Mouse (Mus musculus): ENCODE data around the gene Tmem132c. TPM values are rescaled to one million over a fixed set of nuclear protein-coding genes. Genes with fewer than 3 reads are reported as not detected.

Gene Tmem132c
- polyA plus RNA-seq, 1 experiment from 2014 or later, result 35.1 TPM

DNA sequence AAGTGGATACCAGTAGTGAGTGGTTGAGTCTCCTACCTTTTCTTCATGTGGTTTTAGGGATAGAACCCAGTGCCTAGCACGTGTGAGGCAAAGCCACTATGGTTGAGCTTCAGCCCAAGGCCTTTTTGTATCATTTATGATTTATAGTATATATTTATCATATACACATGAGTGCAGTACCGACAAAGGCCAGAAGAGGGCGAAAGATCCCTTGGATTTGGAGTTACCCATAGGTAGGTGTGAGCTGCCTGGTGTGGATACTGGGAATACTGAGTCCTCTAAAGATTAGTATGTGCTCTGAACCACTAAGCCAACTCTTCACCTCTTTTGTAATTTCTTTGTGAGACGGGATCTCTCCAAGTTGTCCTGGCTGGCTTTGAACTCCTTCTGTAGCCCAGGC is 212.0 kb downstream of the Tmem132c start:
- 29% methylated on average over 4 of the region's 4 CpGs for WGBS

DNA sequence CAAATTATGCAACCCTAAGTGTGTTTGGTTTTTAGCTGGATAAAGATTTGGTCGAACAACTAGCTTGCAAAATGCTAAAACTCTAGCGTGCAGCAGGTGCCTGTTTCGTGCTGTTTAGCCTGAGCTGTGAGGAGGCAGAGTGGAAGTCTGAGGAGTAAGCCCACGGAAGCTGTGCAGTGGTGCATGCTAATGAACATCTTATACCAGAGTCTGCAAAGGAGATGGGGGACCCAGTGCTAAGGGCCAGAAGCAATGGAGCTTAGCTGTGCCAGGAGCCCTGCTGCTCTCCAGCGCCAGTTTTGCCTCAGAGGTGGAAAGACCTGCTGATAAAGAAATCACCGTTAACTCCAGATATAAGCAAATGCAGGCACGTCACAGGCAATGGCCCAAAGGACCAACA is 212.5 kb downstream of the Tmem132c start:
- Histone ChIP-seq H3K36me3 (replicated peaks) (no peaks in the 10 kb centered on the region), H3K4me3 (no peak overlapping the region), H3K27ac (replicated peaks) (no peak overlapping the region), H3K9me3 (peaks cover 5% of the 10 kb centered on the region; the same call in 1 of the 2 replicates), H3K27me3 (replicated peaks; ENCODE audit: low read depth, poor library complexity, severe bottlenecking) (no peaks in the 10 kb centered on the region), H3K4me1 (no peaks in the 10 kb centered on the region)
- DNase-seq (ENCODE audit: low spot score), result no peak
- WGBS, result 84% methylated on average over 7 of the region's 7 CpGs

More for the DNA sequence above, 212.0 kb downstream of the Tmem132c start:
- Histone ChIP-seq H3K27me3 (replicated peaks; ENCODE audit: low read depth, poor library complexity, severe bottlenecking) (no peaks in the 10 kb centered on the region), H3K27ac (replicated peaks) (no peak overlapping the region), H3K4me1 (no peaks in the 10 kb centered on the region), H3K9me3 (peaks cover 9% of the 10 kb centered on the region; the same call in 1 of the 2 replicates), H3K36me3 (replicated peaks) (no peaks in the 10 kb centered on the region), H3K4me3 (no peak overlapping the region)
- peak; percentile 39 for DNase-seq (ENCODE audit: low spot score)

DNA sequence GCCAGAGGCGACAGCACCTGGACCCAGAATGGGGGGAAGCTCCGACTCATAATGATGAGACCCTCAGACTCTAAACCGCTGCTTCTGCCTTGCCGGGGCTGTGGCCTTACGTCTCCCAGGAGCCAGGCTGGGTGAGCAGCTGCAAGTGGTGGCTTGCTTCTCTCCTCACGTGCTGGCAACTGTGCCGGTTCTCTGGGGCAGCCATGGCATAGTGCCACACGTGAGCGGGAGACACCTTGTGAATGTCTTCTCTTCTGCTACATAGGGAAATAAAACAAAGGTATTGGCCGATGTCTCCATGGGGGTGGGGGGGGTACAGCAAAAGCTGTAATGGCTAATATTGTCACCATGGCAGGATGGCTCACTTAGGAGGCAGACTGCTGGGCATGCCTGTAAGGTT is 214.5 kb downstream of the Tmem132c start:
- 94% methylated on average over 10 of the region's 10 CpGs for WGBS
- H3K9me3 ChIP-seq, result 0 out of 2 replicates have a peak, but pooled peaks cover 2% of the 10 kb centered on the region
- 0 out of 2 replicates have a peak, but pooled peaks cover 3% of the 10 kb centered on the region for H3K36me3 ChIP-seq (replicated peaks)
- no peak for DNase-seq (ENCODE audit: low spot score)
- no peaks in the 10 kb centered on the region for H3K4me1 ChIP-seq
- H3K4me3 ChIP-seq, result no peak overlapping the region
- H3K27me3 ChIP-seq (replicated peaks; ENCODE audit: low read depth, poor library complexity, severe bottlenecking), result no peaks in the 10 kb centered on the region
- H3K27ac ChIP-seq (replicated peaks), result no peak overlapping the region; the same call in 1 of the 2 replicates

DNA sequence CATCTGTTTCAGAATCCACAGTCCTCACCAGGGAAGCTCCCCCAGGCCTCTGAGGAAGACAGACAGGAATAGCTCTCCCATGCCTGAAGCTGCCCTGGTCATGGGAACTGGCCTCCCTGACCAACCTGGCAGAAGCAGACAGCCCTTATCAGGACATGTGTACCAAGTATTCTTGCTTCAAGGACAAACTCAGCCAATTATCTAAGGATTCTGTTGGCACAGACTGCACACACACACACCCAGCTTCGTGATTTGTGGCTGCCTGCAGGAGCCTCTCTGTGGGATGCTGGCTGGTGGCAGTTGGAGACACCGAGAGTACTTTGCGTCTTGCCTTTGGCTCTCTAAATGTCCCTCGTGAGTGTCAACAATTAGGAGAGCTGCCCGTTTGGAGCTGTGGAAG is 226.5 kb downstream of the Tmem132c start:
- no peaks in the 10 kb centered on the region for H3K27me3 ChIP-seq (replicated peaks; ENCODE audit: low read depth, poor library complexity, severe bottlenecking)
- H3K27ac ChIP-seq (replicated peaks), result no peak overlapping the region
- peaks cover 9% of the 10 kb centered on the region; the same call in 1 of the 2 replicates for H3K36me3 ChIP-seq (replicated peaks)
- no peaks in the 10 kb centered on the region for H3K9me3 ChIP-seq
- no peak for DNase-seq (ENCODE audit: low spot score)
- H3K4me1 ChIP-seq, result peaks cover 24% of the 10 kb centered on the region
- no peak overlapping the region for H3K4me3 ChIP-seq
- 54% methylated on average over 5 of the region's 5 CpGs for WGBS

DNA sequence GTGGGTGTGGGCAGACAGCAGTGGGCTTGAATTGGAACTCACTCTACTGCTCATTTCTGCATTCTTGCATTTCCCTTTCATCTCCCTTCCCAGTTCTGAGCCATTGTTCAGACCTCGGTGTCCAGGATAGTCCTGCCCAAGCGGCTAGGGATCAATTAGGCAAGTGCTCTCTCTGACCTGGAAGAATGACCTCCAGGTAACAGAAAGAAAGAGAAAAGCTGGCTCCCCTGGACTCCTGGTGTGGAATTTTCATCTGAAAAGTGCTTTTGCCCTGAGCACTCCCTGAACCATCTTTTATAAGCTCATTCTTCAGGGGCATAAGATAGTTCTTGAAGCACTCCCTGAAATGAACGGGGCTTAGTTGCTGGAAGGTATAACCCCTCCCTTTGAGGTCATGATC is 228.7 kb downstream of the Tmem132c start:
- H3K4me3 ChIP-seq, result no peak overlapping the region
- H3K9me3 ChIP-seq, result no peaks in the 10 kb centered on the region
- H3K27ac ChIP-seq (replicated peaks), result no peak overlapping the region
- 17% methylated on average over 3 of the region's 3 CpGs for WGBS
- DNase-seq (ENCODE audit: low spot score), result no peak
- H3K4me1 ChIP-seq, result peaks cover 24% of the 10 kb centered on the region
- H3K27me3 ChIP-seq (replicated peaks; ENCODE audit: low read depth, poor library complexity, severe bottlenecking), result no peaks in the 10 kb centered on the region
- H3K36me3 ChIP-seq (replicated peaks), result no peaks in the 10 kb centered on the region

DNA sequence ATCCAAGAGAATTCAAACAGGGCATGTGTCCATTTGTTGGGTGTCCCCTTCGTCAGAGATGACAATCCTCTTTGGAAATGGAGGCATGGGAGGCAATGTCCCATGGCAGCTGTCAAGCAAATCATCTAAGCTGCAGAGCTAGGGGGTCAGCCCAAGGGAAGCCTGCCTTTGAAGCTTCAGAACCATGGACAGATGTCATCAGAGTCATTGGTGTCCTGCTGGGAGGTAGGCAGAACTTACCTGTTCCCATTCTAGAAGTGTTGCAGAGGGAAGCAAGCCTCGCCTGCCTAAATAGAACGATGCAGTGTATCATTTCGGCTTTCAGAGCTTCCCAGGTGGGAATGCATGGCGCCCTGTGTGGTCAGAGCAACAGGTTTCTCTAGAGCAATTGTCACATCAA is 230.3 kb downstream of the Tmem132c start:
- H3K9me3 ChIP-seq, result no peaks in the 10 kb centered on the region
- H3K4me3 ChIP-seq, result no peak overlapping the region
- H3K27ac ChIP-seq (replicated peaks), result no peak overlapping the region
- H3K27me3 ChIP-seq (replicated peaks; ENCODE audit: low read depth, poor library complexity, severe bottlenecking), result no peaks in the 10 kb centered on the region
- WGBS, result 63% methylated on average over 5 of the region's 5 CpGs
- H3K36me3 ChIP-seq (replicated peaks), result no peaks in the 10 kb centered on the region
- no peak for DNase-seq (ENCODE audit: low spot score)
- H3K4me1 ChIP-seq, result peaks cover 24% of the 10 kb centered on the region

DNA sequence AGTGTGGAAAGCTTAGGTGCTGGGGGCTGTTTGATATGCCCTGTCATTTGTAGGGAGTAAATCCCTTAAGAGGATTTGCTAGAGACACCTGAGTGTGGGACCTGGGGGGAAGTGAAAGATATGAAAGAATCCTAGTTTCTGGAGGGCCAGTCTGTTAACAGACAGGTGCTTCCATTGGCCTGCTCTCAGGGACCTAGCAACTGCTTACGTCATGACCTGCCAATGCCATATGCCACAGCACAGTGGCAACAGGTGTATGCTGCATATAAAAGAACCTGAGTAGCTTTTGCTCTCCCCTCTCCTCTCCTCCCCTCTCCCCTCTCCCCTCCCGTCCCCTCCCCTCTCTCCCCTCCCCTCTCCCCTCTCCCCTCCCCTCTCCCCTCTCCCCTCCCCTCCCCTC is 232.1 kb downstream of the Tmem132c start:
- Histone ChIP-seq H3K9me3 (no peaks in the 10 kb centered on the region), H3K27me3 (replicated peaks; ENCODE audit: low read depth, poor library complexity, severe bottlenecking) (no peaks in the 10 kb centered on the region; the same call in 1 of the 2 replicates), H3K27ac (replicated peaks) (no peak overlapping the region), H3K36me3 (replicated peaks) (no peaks in the 10 kb centered on the region), H3K4me3 (no peak overlapping the region), H3K4me1 (peaks cover 36% of the 10 kb centered on the region)
- no peak for DNase-seq (ENCODE audit: low spot score)
- 35% methylated on average over 2 of the region's 2 CpGs for WGBS

DNA sequence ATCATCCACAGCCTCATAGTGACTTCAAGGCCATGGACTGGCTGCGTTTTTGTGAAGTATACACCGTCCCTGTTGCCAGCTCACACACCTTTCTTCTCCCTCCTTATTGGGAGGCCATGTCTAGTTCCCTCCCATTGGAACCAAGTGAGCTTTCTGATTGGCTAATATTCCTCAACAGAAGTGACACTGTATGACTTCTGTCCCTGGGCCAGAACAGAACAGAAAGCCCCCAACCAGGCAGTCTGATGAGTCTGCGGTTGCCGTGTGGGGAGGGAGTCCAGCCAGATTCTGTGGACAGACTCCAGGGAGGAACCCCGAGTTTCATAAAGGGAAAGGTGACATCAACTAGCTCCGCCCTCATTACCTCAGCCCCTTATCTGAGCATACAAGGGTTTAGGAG is 233.2 kb downstream of the Tmem132c start:
- Histone ChIP-seq H3K9me3 (no peaks in the 10 kb centered on the region), H3K27ac (replicated peaks) (no peak overlapping the region), H3K27me3 (replicated peaks; ENCODE audit: low read depth, poor library complexity, severe bottlenecking) (no peaks in the 10 kb centered on the region; the same call in none of the 2 replicates), H3K4me3 (no peak overlapping the region), H3K36me3 (replicated peaks) (no peaks in the 10 kb centered on the region), H3K4me1 (peaks cover 34% of the 10 kb centered on the region)
- no peak for DNase-seq (ENCODE audit: low spot score)
- WGBS, result 89% methylated on average over 6 of the region's 6 CpGs

DNA sequence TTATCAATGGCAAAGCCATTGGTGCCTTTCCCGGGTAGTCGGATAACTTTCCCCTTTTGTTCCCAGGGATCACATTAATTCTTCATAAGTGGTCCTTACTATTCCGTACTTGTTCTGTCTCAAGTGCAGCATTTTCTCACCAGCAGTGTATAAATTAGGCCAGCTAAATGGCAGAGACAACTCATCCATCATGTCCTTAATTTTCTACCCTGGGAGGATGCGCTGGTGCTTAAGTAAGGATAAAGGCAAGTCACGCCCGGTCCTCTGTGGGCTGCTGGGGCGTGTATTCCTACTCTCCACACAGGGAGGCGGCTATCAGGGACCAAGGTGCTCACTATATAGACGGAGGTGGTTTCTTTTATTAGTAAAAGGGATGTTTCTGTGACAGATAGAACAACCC is 236.2 kb downstream of the Tmem132c start:
- Histone ChIP-seq H3K9me3 (no peaks in the 10 kb centered on the region), H3K27me3 (replicated peaks; ENCODE audit: low read depth, poor library complexity, severe bottlenecking) (peaks cover 5% of the 10 kb centered on the region), H3K4me1 (peaks cover 23% of the 10 kb centered on the region), H3K4me3 (no peak overlapping the region), H3K36me3 (replicated peaks) (0 out of 2 replicates have a peak, but pooled peaks cover 5% of the 10 kb centered on the region), H3K27ac (replicated peaks) (no peak overlapping the region)
- no peak for DNase-seq (ENCODE audit: low spot score)
- 47% methylated on average over 9 of the region's 9 CpGs for WGBS

DNA sequence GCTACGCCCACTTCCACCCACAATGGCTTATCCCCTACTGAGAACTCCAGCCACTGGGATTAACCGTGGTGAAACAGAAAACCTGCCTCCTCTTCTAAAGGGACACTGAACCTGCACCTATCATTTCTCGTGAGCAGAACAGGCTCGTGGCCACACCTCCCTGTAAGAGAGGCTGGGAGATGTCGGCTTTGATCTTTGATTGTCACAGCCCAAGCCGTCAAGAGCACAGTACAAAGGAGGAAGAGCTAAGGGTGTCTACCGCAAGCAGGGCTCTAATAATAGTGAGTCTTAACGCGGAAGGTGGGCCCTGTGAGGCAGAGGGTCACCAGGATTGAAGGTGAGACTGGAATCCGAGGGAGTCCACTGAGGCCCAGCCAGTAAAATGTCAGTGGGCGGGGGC is 236.7 kb downstream of the Tmem132c start:
- Histone ChIP-seq H3K27ac (replicated peaks) (no peak overlapping the region), H3K4me1 (peaks cover 23% of the 10 kb centered on the region), H3K27me3 (replicated peaks; ENCODE audit: low read depth, poor library complexity, severe bottlenecking) (peaks cover 5% of the 10 kb centered on the region), H3K36me3 (replicated peaks) (0 out of 2 replicates have a peak, but pooled peaks cover 5% of the 10 kb centered on the region), H3K9me3 (no peaks in the 10 kb centered on the region), H3K4me3 (no peak overlapping the region)
- WGBS, result 22% methylated on average over 11 of the region's 11 CpGs
- peak; percentile 16 for DNase-seq (ENCODE audit: low spot score)

DNA sequence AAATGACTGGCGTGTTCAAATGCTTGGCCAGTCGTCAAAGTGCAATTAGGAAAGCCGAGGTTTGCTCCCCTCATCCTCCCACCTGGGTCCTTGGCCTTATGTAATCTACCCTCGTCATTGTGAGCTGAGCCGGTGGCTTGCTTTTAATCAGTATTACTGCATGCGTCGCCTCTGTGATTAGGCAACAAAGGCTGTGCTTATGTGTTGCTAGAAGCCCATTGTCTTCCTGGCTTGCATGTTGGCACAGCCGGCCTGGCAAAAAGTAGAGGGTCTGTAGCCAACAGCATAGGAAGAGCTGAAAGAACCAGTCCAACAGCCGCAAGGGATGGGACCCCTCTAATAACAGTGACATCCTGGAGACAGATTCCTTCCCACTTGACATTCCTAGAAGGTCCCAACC is 239.3 kb downstream of the Tmem132c start:
- Histone ChIP-seq H3K36me3 (replicated peaks) (0 out of 2 replicates have a peak, but pooled peaks cover 5% of the 10 kb centered on the region), H3K9me3 (no peaks in the 10 kb centered on the region), H3K27ac (replicated peaks) (no peak overlapping the region), H3K4me3 (no peak overlapping the region), H3K27me3 (replicated peaks; ENCODE audit: low read depth, poor library complexity, severe bottlenecking) (peaks cover 5% of the 10 kb centered on the region), H3K4me1 (peaks cover 39% of the 10 kb centered on the region)
- WGBS, result 78% methylated on average over 9 of the region's 9 CpGs
- DNase-seq (ENCODE audit: low spot score), result no peak

DNA sequence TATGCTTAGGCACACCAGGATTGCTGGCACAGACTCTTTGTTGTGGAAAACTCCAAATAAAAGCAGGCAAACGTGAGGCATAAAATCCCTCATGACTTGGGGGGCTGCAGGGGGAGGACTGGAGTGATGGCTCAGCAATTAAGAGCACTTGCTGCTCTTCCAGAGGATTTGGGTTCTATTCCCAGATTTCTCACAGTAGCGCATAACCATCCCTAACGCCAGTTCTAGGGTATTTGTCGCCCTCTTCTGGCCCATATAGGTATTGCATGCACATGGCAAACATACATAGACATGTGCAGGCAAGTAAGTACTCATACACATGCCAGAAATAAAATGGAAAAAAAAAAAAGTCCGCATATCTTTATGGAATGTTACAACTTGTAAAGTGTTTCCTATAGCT is 239.8 kb downstream of the Tmem132c start:
- 23% methylated on average over 5 of the region's 5 CpGs for WGBS
- H3K4me3 ChIP-seq, result no peak overlapping the region
- 0 out of 2 replicates have a peak, but pooled peaks cover 5% of the 10 kb centered on the region for H3K36me3 ChIP-seq (replicated peaks)
- peaks cover 5% of the 10 kb centered on the region for H3K27me3 ChIP-seq (replicated peaks; ENCODE audit: low read depth, poor library complexity, severe bottlenecking)
- H3K4me1 ChIP-seq, result peaks cover 39% of the 10 kb centered on the region
- DNase-seq (ENCODE audit: low spot score), result peak; percentile 72
- no peaks in the 10 kb centered on the region for H3K9me3 ChIP-seq
- no peak overlapping the region for H3K27ac ChIP-seq (replicated peaks)

DNA sequence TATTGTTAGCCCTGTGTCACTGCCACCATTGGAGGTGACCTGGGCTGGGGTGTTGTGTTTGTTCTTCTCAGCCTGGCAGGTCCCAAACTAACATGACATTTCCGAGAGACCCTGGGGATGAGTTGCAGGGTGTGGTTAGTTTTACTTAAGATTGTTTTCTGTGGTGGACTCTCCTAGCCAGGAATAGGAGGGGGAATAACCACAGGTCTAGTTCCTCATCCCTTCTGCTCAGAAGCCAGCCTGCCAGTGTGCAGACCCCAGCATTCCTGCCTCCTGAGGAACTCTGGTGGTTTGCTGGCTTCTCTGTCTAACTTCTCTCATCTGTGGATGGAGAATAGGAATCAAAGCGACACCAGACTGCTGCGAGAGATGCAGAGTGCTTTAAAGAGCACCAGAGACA is 240.7 kb downstream of the Tmem132c start:
- peaks cover 5% of the 10 kb centered on the region for H3K27me3 ChIP-seq (replicated peaks; ENCODE audit: low read depth, poor library complexity, severe bottlenecking)
- H3K9me3 ChIP-seq, result peaks cover 9% of the 10 kb centered on the region
- H3K4me3 ChIP-seq, result no peak overlapping the region
- peaks cover 36% of the 10 kb centered on the region for H3K4me1 ChIP-seq
- WGBS, result 93% methylated on average over 3 of the region's 3 CpGs
- H3K36me3 ChIP-seq (replicated peaks), result peaks cover 13% of the 10 kb centered on the region
- H3K27ac ChIP-seq (replicated peaks), result no peak overlapping the region
- no peak for DNase-seq (ENCODE audit: low spot score)
